Mouse (Mus musculus) embryonic facial prominence, embryonic 12.5 days (tissue): ENCODE data around the gene Pla2r1. TPM values are rescaled to one million over a fixed set of nuclear protein-coding genes. Genes with fewer than 3 reads are reported as not detected.

Experiments used
- ATAC-seq: fragments of 200-750 bp; cut with Nextera tagmentation; 2 replicates; pipeline ENCODE4 v1.8.0; 2017; ENCODE audit not compliant: insufficient number of reproducible peaks, insufficient read depth, low FRiP score, low TSS enrichment
- H3K27ac ChIP-seq: fragments of 300-500 bp; sonication (generic); 2 replicates; pipeline ENCODE4 v1.5.1; 2016; ENCODE audit warnings: mild to moderate bottlenecking
- H3K27me3 ChIP-seq: fragments of 300-500 bp; sonication (generic); 2 replicates; pipeline ENCODE4 v1.6.1; 2016; ENCODE audit warnings: mild to moderate bottlenecking, moderate library complexity
- H3K36me3 ChIP-seq: fragments of 300-500 bp; sonication (generic); 2 replicates; pipeline ENCODE4 v1.6.1; 2016; ENCODE audit warnings: mild to moderate bottlenecking
- H3K4me1 ChIP-seq: fragments of 300-500 bp; sonication (generic); 2 replicates; pipeline ENCODE4 v1.6.1; 2016
- H3K4me2 ChIP-seq: fragments of 300-500 bp; sonication (generic); replicated peaks from 2 replicates; pipeline ENCODE4 v1.6.1; 2016; ENCODE audit warnings: mild to moderate bottlenecking, moderate library complexity
- H3K4me3 ChIP-seq: fragments of 300-500 bp; sonication (generic); 2 replicates; pipeline ENCODE4 v1.5.1; 2016; ENCODE audit warnings: mild to moderate bottlenecking
- H3K9ac ChIP-seq: fragments of 300-500 bp; sonication (generic); 2 replicates; pipeline ENCODE4 v1.6.1; 2016; ENCODE audit warnings: mild to moderate bottlenecking, moderate library complexity
- H3K9me3 ChIP-seq: fragments of 300-500 bp; sonication (generic); 2 replicates; pipeline ENCODE4 v1.6.1; 2016; ENCODE audit warnings: mild to moderate bottlenecking, moderate library complexity
- WGBS: fragments of 180-500 bp; shearing (Covaris S2); methylation state at CpG from one replicate; pipeline ENCODE4 v1.1.7; 2016; 5-methylcytosine and 5-hydroxymethylcytosine counted together
- polyA plus RNA-seq: library from polyadenylated mRNA; unstranded; fragments of >200 nt; fragmentation: Nextera tagmentation; extraction: Ambion mirVana; gene quantifications from 2 replicates; pipeline ENCODE4 v1.2.1, GENCODE M21; 2016

Pla2r1 gene
- polyA plus RNA-seq, 1 experiment from 2014 or later = 3.7 TPM

- no peak for ATAC-seq
- Histone ChIP-seq H3K4me3 (no peak overlapping the region), H3K4me1 (no peaks in the 10 kb centered on the region), H3K4me2 (no peak overlapping the region), H3K27ac (no peak overlapping the region), H3K27me3 (no peaks in the 10 kb centered on the region), H3K9ac (no peak overlapping the region), H3K36me3 (no peaks in the 10 kb centered on the region), H3K9me3 (no peaks in the 10 kb centered on the region)
- 86% methylated on average over 7 of the region's 7 CpGs for WGBS
Measured at GRCm38 (mm10) chr2:60479906-60480305, 73.2 kb downstream of the Pla2r1 start.

GRCm38 (mm10) chr2:60478778-60479177, 74.3 kb downstream of the Pla2r1 start:
- WGBS = 89% methylated on average over 2 of the region's 2 CpGs
- H3K27me3 ChIP-seq = no peaks in the 10 kb centered on the region

GRCm38 (mm10) chr2:60468901-60469770, 84.0 kb downstream of the Pla2r1 start:
- Histone ChIP-seq H3K27ac (no peak overlapping the region), H3K4me3 (no peak overlapping the region), H3K4me2 (no peak overlapping the region), H3K27me3 (no peaks in the 10 kb centered on the region), H3K36me3 (no peaks in the 10 kb centered on the region), H3K4me1 (no peaks in the 10 kb centered on the region), H3K9me3 (no peaks in the 10 kb centered on the region), H3K9ac (no peak overlapping the region)
- WGBS = 64% methylated on average over 11 of the region's 11 CpGs
- no peak for ATAC-seq

More at GRCm38 (mm10) chr2:60478778-60479177, 74.3 kb downstream of the Pla2r1 start:
- no peaks in the 10 kb centered on the region for H3K36me3 ChIP-seq
- H3K9me3 ChIP-seq = no peaks in the 10 kb centered on the region
- H3K4me3 ChIP-seq = no peak overlapping the region
- no peaks in the 10 kb centered on the region for H3K4me1 ChIP-seq
- H3K27ac ChIP-seq = no peak overlapping the region
- no peak overlapping the region for H3K9ac ChIP-seq
- H3K4me2 ChIP-seq = no peak overlapping the region
- no peak for ATAC-seq

GRCm38 (mm10) chr2:60452376-60452775, 100.7 kb downstream of the Pla2r1 start:
- Histone ChIP-seq H3K27me3 (no peaks in the 10 kb centered on the region), H3K36me3 (no peaks in the 10 kb centered on the region), H3K9ac (no peak overlapping the region), H3K4me3 (no peak overlapping the region), H3K4me2 (no peak overlapping the region), H3K27ac (no peak overlapping the region), H3K4me1 (0 out of 2 replicates have a peak, but pooled peaks cover 6% of the 10 kb centered on the region), H3K9me3 (no peaks in the 10 kb centered on the region)
- WGBS = 83% methylated on average over 7 of the region's 7 CpGs
- ATAC-seq = no peak

- H3K9ac ChIP-seq = no peak overlapping the region
- H3K27ac ChIP-seq = no peak overlapping the region
- H3K4me1 ChIP-seq = 0 out of 2 replicates have a peak, but pooled peaks cover 6% of the 10 kb centered on the region
- ATAC-seq = no peak
- 42% methylated on average over 3 of the region's 3 CpGs for WGBS
- H3K4me3 ChIP-seq = no peak overlapping the region
- H3K36me3 ChIP-seq = no peaks in the 10 kb centered on the region
- H3K4me2 ChIP-seq = no peak overlapping the region
- no peaks in the 10 kb centered on the region for H3K27me3 ChIP-seq
- H3K9me3 ChIP-seq = no peaks in the 10 kb centered on the region
Measured at GRCm38 (mm10) chr2:60451119-60451773, 101.9 kb downstream of the Pla2r1 start.

- Histone ChIP-seq H3K9ac (no peak overlapping the region), H3K36me3 (no peaks in the 10 kb centered on the region), H3K27me3 (no peaks in the 10 kb centered on the region), H3K4me2 (no peak overlapping the region), H3K27ac (no peak overlapping the region), H3K9me3 (no peaks in the 10 kb centered on the region), H3K4me1 (0 out of 2 replicates have a peak, but pooled peaks cover 6% of the 10 kb centered on the region), H3K4me3 (no peak overlapping the region)
- ATAC-seq = no peak
- 72% methylated on average over 6 of the region's 6 CpGs for WGBS
Measured at GRCm38 (mm10) chr2:60449732-60450131, 103.4 kb downstream of the Pla2r1 start.

GRCm38 (mm10) chr2:60444711-60445509, 108.2 kb downstream of the Pla2r1 start:
- H3K4me1 ChIP-seq = 0 out of 2 replicates have a peak, but pooled peaks cover 5% of the 10 kb centered on the region
- WGBS = 42% methylated on average over 9 of the region's 9 CpGs
- H3K4me3 ChIP-seq = no peak overlapping the region
- H3K36me3 ChIP-seq = no peaks in the 10 kb centered on the region
- H3K9me3 ChIP-seq = no peaks in the 10 kb centered on the region
- no peak overlapping the region for H3K9ac ChIP-seq
- peak overlapping the region; percentile 24; the same call in 1 of the 2 replicates for H3K27ac ChIP-seq
- no peak overlapping the region for H3K4me2 ChIP-seq
- H3K27me3 ChIP-seq = no peaks in the 10 kb centered on the region
- peak; percentile 74; the same call in 1 of the 2 replicates for ATAC-seq

GRCm38 (mm10) chr2:60443279-60443678, 109.8 kb downstream of the Pla2r1 start:
- H3K4me1 ChIP-seq = 0 out of 2 replicates have a peak, but pooled peaks cover 3% of the 10 kb centered on the region
- H3K4me3 ChIP-seq = no peak overlapping the region
- no peak overlapping the region for H3K4me2 ChIP-seq
- WGBS = 89% methylated on average over 7 of the region's 7 CpGs
- no peak for ATAC-seq
- H3K27me3 ChIP-seq = no peaks in the 10 kb centered on the region
- no peak overlapping the region for H3K27ac ChIP-seq
- H3K9ac ChIP-seq = no peak overlapping the region
- no peaks in the 10 kb centered on the region for H3K9me3 ChIP-seq
- no peaks in the 10 kb centered on the region for H3K36me3 ChIP-seq

GRCm38 (mm10) chr2:60441875-60442274, 111.2 kb downstream of the Pla2r1 start:
- Histone ChIP-seq H3K9me3 (no peaks in the 10 kb centered on the region), H3K4me1 (0 out of 2 replicates have a peak, but pooled peaks cover 3% of the 10 kb centered on the region), H3K9ac (no peak overlapping the region), H3K27me3 (no peaks in the 10 kb centered on the region), H3K27ac (no peak overlapping the region), H3K36me3 (no peaks in the 10 kb centered on the region), H3K4me3 (no peak overlapping the region), H3K4me2 (no peak overlapping the region)
- 25% methylated on average over 3 of the region's 3 CpGs for WGBS
- ATAC-seq = no peak

- H3K9me3 ChIP-seq = no peaks in the 10 kb centered on the region
- H3K4me2 ChIP-seq = no peak overlapping the region
- no peak overlapping the region for H3K27ac ChIP-seq
- H3K4me3 ChIP-seq = no peak overlapping the region
- H3K27me3 ChIP-seq = no peaks in the 10 kb centered on the region
- 82% methylated on average over 5 of the region's 5 CpGs for WGBS
- no peak overlapping the region for H3K9ac ChIP-seq
- H3K36me3 ChIP-seq = no peaks in the 10 kb centered on the region
- ATAC-seq = no peak
- H3K4me1 ChIP-seq = no peaks in the 10 kb centered on the region
Measured at GRCm38 (mm10) chr2:60436802-60437201, 116.3 kb downstream of the Pla2r1 start.

GRCm38 (mm10) chr2:60430315-60431021, 122.6 kb downstream of the Pla2r1 start:
- no peak for ATAC-seq
- Histone ChIP-seq H3K27ac (no peak overlapping the region), H3K36me3 (no peaks in the 10 kb centered on the region), H3K9me3 (no peaks in the 10 kb centered on the region), H3K9ac (no peak overlapping the region), H3K4me2 (no peak overlapping the region), H3K27me3 (no peaks in the 10 kb centered on the region), H3K4me1 (no peaks in the 10 kb centered on the region), H3K4me3 (no peak overlapping the region)
- WGBS = 75% methylated on average over 8 of the region's 8 CpGs
